Mouse (Mus musculus) liver, embryonic 15.5 days (tissue): ENCODE results near the gene Dus4l. TPM values are rescaled to one million over a fixed set of nuclear protein-coding genes. Genes with fewer than 3 reads are reported as not detected.

Experiments used
- ATAC-seq: fragments of 200-750 bp; cut with Nextera tagmentation; 2 replicates; pipeline ENCODE4 v1.8.0; 2017; ENCODE audit warnings: moderate number of reproducible peaks, mild to moderate bottlenecking, moderate library complexity; ENCODE audit not compliant: insufficient read depth
- H3K27ac ChIP-seq: fragments of 300-500 bp; sonication (generic); replicated peaks from 2 replicates; pipeline ENCODE4 v1.5.1; 2015; ENCODE audit warnings: mild to moderate bottlenecking, inconsistent platforms
- H3K27me3 ChIP-seq: fragments of 300-500 bp; sonication (generic); 2 replicates; pipeline ENCODE4 v1.6.1; 2015; ENCODE audit warnings: mild to moderate bottlenecking, inconsistent platforms
- H3K36me3 ChIP-seq: fragments of 300-500 bp; sonication (generic); replicated peaks from 2 replicates; pipeline ENCODE4 v1.6.1; 2015; ENCODE audit warnings: moderate library complexity, mild to moderate bottlenecking, inconsistent platforms
- H3K4me1 ChIP-seq: fragments of 300-500 bp; sonication (generic); replicated peaks from 2 replicates; pipeline ENCODE4 v1.6.1; 2015; ENCODE audit warnings: inconsistent platforms
- H3K4me2 ChIP-seq: fragments of 300-500 bp; sonication (generic); 2 replicates; pipeline ENCODE4 v1.6.1; 2015; ENCODE audit warnings: moderate library complexity, mild to moderate bottlenecking, inconsistent platforms
- H3K4me3 ChIP-seq: fragments of 300-500 bp; sonication (generic); replicated peaks from 2 replicates; pipeline ENCODE4 v1.5.1; 2015; ENCODE audit warnings: mild to moderate bottlenecking, inconsistent platforms
- H3K9ac ChIP-seq: fragments of 300-500 bp; sonication (generic); 2 replicates; pipeline ENCODE4 v1.6.1; 2015; ENCODE audit warnings: moderate library complexity, mild to moderate bottlenecking, inconsistent platforms
- H3K9me3 ChIP-seq: fragments of 300-500 bp; sonication (generic); replicated peaks from 2 replicates; pipeline ENCODE4 v1.6.1; 2016; ENCODE audit warnings: inconsistent platforms
- WGBS: fragments of 180-500 bp; shearing (Covaris S2); methylation state at CpG from one replicate; pipeline ENCODE4 v1.1.7; 2015; ENCODE audit warnings: mixed read lengths; ENCODE audit not compliant: insufficient replicate concordance; 5-methylcytosine and 5-hydroxymethylcytosine counted together
- polyA plus RNA-seq: library from polyadenylated mRNA; unstranded; fragments of >200 nt; fragmentation: Nextera tagmentation; extraction: Ambion mirVana; gene quantifications from 2 replicates; pipeline ENCODE4 v1.2.1, GENCODE M21; 2015

Gene Dus4l
- polyA plus RNA-seq, 1 experiment from 2014 or later, result 2.9 TPM

- ATAC-seq, result no peak
- Histone ChIP-seq H3K27ac (no peak overlapping the region), H3K9ac (no peak overlapping the region), H3K4me3 (no peak overlapping the region), H3K9me3 (no peaks in the 10 kb centered on the region), H3K4me1 (no peaks in the 10 kb centered on the region), H3K4me2 (no peak overlapping the region), H3K36me3 (no peaks in the 10 kb centered on the region), H3K27me3 (no peaks in the 10 kb centered on the region)
- WGBS, result 59% methylated on average over 3 of the region's 3 CpGs
Observed at GRCm38 (mm10) chr12:31592011-31592410, 62.6 kb downstream of the Dus4l start.

Other genes starting within 250 kb of the Dus4l start
- 3.5 and 4.1 TPM in 2 replicates for gene Cbll1, start 155.2 kb downstream of the Dus4l start, polyA plus RNA-seq
- not detected in 2 replicates for gene Slc26a4, start 94.9 kb downstream of the Dus4l start, polyA plus RNA-seq
- 17.8 and 21.9 TPM in 2 replicates for gene Bcap29, start 20.2 kb downstream of the Dus4l start, polyA plus RNA-seq
- gene Cog5, start within 50 bp of the Dus4l start, polyA plus RNA-seq, result 6.8 and 7.5 TPM in 2 replicates
- 0.03 TPM in 1 of 2 replicates, not detected in the other for gene Gpr22, start 59.1 kb upstream of the Dus4l start, polyA plus RNA-seq